Mouse (Mus musculus): Measurements from ENCODE around the gene Erp44. TPM values are rescaled to one million over a fixed set of nuclear protein-coding genes. Genes with fewer than 3 reads are reported as not detected.

Erp44 gene
- polyA plus RNA-seq (2015; fragmentation: Nextera tagmentation; extraction: Ambion mirVana), result 60.6 and 62.0 TPM in 2 replicates

GRCm38 (mm10) chr4:48279498-48280134 lies at the start of gene Erp44, which contains the start of gene Invs:
Erp44 (minus strand) TSS chr4:48279558.
Invs (plus strand) TSS chr4:48279760.
- H3K36me3 ChIP-seq, result no peaks in the 10 kb centered on the region
- peak within 1 kb of the TSS; percentile 72 for H3K4me2 ChIP-seq
- peak within 1 kb of the TSS; percentile 80 for H3K4me3 ChIP-seq
- peaks cover 19% of the 10 kb centered on the region for H3K4me1 ChIP-seq (replicated peaks)
- WGBS, result under 1% methylated on average over 41 of the region's 41 CpGs
- H3K27ac ChIP-seq (replicated peaks), result peak within 1 kb of the TSS; percentile 86
- no peaks in the 10 kb centered on the region for H3K27me3 ChIP-seq
- peak within 1 kb of the TSS; percentile 88 for H3K9ac ChIP-seq
- H3K9me3 ChIP-seq, result no peaks in the 10 kb centered on the region
- peak; percentile 100 for ATAC-seq (ENCODE audit: low FRiP score, low read depth)

- H3K4me2 ChIP-seq, result no peak overlapping the region
- no peaks in the 10 kb centered on the region for H3K27me3 ChIP-seq
- H3K4me3 ChIP-seq, result no peak overlapping the region
- ATAC-seq (ENCODE audit: low FRiP score, low read depth), result no peak
- no peaks in the 10 kb centered on the region for H3K36me3 ChIP-seq
- WGBS, result 68% methylated on average over 2 of the region's 2 CpGs
- H3K27ac ChIP-seq (replicated peaks), result no peak overlapping the region
- no peak overlapping the region for H3K9ac ChIP-seq
- no peaks in the 10 kb centered on the region for H3K9me3 ChIP-seq
- no peaks in the 10 kb centered on the region for H3K4me1 ChIP-seq (replicated peaks)
These were observed 48.7 kb upstream of the Erp44 start for GRCm38 (mm10) chr4:48328042-48328441.

GRCm38 (mm10) chr4:48327192-48327591 lies 47.8 kb upstream of the Erp44 start:
- no peaks in the 10 kb centered on the region for H3K36me3 ChIP-seq
- H3K4me1 ChIP-seq (replicated peaks), result no peaks in the 10 kb centered on the region
- no peak overlapping the region for H3K27ac ChIP-seq (replicated peaks)
- no peak overlapping the region for H3K4me3 ChIP-seq
- no peak overlapping the region for H3K4me2 ChIP-seq
- H3K27me3 ChIP-seq, result no peaks in the 10 kb centered on the region
- H3K9ac ChIP-seq, result no peak overlapping the region
- no peak for ATAC-seq (ENCODE audit: low FRiP score, low read depth)
- H3K9me3 ChIP-seq, result no peaks in the 10 kb centered on the region

DNA sequence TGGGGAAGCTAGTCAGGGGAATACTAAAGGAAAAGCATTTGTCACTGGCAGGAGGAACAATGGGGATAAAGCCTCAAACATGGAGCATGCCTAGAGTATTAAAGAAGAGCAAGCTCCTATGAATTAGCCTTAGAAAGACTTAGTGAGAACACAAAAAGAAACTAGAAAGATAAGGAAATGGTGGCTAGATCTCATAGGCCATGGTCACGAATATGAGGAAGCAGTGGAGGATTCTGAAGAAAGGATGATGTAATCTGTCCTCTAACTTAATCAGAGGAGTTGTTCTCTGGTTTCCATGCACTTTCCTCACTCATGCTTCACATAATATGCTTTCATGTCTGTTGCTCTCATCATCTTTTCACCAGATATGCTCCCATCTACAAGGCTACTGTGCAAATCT lies 42.7 kb upstream of the Erp44 start:
- no peak for ATAC-seq (ENCODE audit: low FRiP score, low read depth)
- Histone ChIP-seq H3K9me3 (no peaks in the 10 kb centered on the region), H3K27ac (replicated peaks) (no peak overlapping the region), H3K27me3 (no peaks in the 10 kb centered on the region), H3K9ac (no peak overlapping the region), H3K4me3 (no peak overlapping the region), H3K4me2 (no peak overlapping the region), H3K36me3 (no peaks in the 10 kb centered on the region), H3K4me1 (replicated peaks) (no peaks in the 10 kb centered on the region)
- 37% methylated on average over 1 of the region's 1 CpGs for WGBS

- Histone ChIP-seq H3K9ac (no peak overlapping the region), H3K27me3 (no peaks in the 10 kb centered on the region), H3K36me3 (no peaks in the 10 kb centered on the region), H3K4me2 (no peak overlapping the region), H3K4me1 (replicated peaks) (no peaks in the 10 kb centered on the region), H3K27ac (replicated peaks) (no peak overlapping the region), H3K4me3 (no peak overlapping the region), H3K9me3 (no peaks in the 10 kb centered on the region)
- no peak for ATAC-seq (ENCODE audit: low FRiP score, low read depth)
- 78% methylated on average over 1 of the region's 1 CpGs for WGBS
These were observed 41.9 kb upstream of the Erp44 start for GRCm38 (mm10) chr4:48321276-48321675.

DNA sequence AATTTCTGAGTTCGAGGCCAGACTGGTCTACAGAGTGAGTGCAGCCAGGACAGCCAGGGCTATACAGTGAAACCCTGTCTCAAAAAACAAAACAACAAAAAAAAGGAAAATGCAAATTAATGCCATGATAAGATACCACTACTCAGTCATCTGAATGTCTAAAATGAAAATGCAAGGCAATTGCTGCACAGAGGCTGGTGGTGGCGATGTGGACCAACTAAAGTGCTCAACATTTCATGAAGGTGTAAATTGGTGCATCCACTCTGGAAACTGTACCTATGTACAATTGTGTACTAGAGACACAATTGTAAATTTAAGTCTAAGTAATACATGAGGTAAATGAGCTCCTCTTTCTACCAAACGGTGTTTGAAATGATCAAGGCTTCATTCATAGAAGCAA lies 36.7 kb upstream of the Erp44 start:
- Histone ChIP-seq H3K4me2 (no peak overlapping the region), H3K4me3 (no peak overlapping the region), H3K4me1 (replicated peaks) (no peaks in the 10 kb centered on the region), H3K27ac (replicated peaks) (no peak overlapping the region), H3K36me3 (no peaks in the 10 kb centered on the region), H3K9ac (no peak overlapping the region), H3K9me3 (no peaks in the 10 kb centered on the region), H3K27me3 (no peaks in the 10 kb centered on the region)
- ATAC-seq (ENCODE audit: low FRiP score, low read depth), result no peak
- 95% methylated on average over 3 of the region's 3 CpGs for WGBS

DNA sequence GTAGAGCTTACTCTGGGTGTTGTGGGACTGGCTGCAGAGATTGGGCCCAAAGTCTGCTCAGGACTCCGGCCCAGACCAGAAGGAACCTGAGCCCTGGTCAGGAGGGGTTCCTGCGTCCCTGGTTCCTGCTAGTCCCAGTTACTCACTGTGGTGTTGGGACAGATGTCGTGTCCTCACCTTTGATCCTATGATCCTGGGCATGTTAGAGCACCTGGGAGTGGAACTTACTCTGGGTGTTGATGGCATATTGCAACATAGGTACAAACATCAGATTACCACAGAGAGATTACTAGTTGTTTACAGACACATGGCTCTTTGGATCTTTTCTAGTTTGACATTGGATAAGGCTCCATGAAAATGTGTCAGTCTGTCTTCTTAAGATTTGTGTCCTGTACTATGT lies 35.5 kb upstream of the Erp44 start:
- H3K27ac ChIP-seq (replicated peaks), result no peak overlapping the region
- no peak overlapping the region for H3K4me2 ChIP-seq
- no peak for ATAC-seq (ENCODE audit: low FRiP score, low read depth)
- H3K9me3 ChIP-seq, result no peaks in the 10 kb centered on the region
- 96% methylated on average over 3 of the region's 3 CpGs for WGBS
- no peaks in the 10 kb centered on the region for H3K4me1 ChIP-seq (replicated peaks)
- no peak overlapping the region for H3K4me3 ChIP-seq
- H3K27me3 ChIP-seq, result no peaks in the 10 kb centered on the region
- H3K9ac ChIP-seq, result no peak overlapping the region
- H3K36me3 ChIP-seq, result no peaks in the 10 kb centered on the region

GRCm38 (mm10) chr4:48287086-48287757 lies 7.9 kb upstream of the Erp44 start:
- 17% methylated on average over 5 of the region's 5 CpGs for WGBS
- H3K27ac ChIP-seq (replicated peaks), result 0 out of 2 replicates have a peak overlapping the region, but pooled peaks have one; percentile 32

DNA sequence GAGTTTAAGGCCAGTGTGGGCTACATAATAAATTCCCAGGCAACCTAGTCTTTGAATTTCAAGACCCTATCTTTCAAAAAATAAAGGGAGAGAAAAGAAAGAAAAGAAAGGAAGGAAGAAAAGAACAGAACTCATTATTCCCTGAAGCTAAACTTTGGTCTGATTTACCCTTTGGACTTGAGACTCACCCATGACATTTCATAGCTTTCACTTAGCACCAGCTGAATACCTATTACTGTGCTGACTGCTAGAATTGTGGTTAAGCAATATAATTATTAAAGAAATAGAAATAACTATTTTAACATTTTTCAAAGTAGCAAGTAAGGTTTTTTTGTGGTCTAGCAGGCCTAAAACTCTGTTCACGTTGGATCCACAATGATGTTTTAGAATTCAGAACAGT lies 1.8 kb upstream of the Erp44 start:
- Histone ChIP-seq H3K4me3 (no peak overlapping the region), H3K9ac (no peak overlapping the region), H3K27ac (replicated peaks) (no peak overlapping the region), H3K4me1 (replicated peaks) (peaks cover 19% of the 10 kb centered on the region), H3K27me3 (no peaks in the 10 kb centered on the region), H3K9me3 (no peaks in the 10 kb centered on the region), H3K36me3 (no peaks in the 10 kb centered on the region), H3K4me2 (no peak overlapping the region)
- ATAC-seq (ENCODE audit: low FRiP score, low read depth), result no peak
- 98% methylated on average over 1 of the region's 1 CpGs for WGBS

More at GRCm38 (mm10) chr4:48287086-48287757, 7.9 kb upstream of the Erp44 start:
- Histone ChIP-seq H3K36me3 (no peaks in the 10 kb centered on the region), H3K4me2 (no peak overlapping the region), H3K9ac (no peak overlapping the region), H3K9me3 (no peaks in the 10 kb centered on the region), H3K27me3 (no peaks in the 10 kb centered on the region), H3K4me3 (no peak overlapping the region), H3K4me1 (replicated peaks) (0 out of 2 replicates have a peak, but pooled peaks cover 3% of the 10 kb centered on the region)
- ATAC-seq (ENCODE audit: low FRiP score, low read depth), result peak; percentile 78; the same call in 1 of the 2 replicates

- 0 out of 2 replicates have a peak, but pooled peaks have one; percentile 0 for ATAC-seq (ENCODE audit: low FRiP score, low read depth)
- peaks cover 19% of the 10 kb centered on the region for H3K4me1 ChIP-seq (replicated peaks)
- no peaks in the 10 kb centered on the region for H3K9me3 ChIP-seq
- H3K9ac ChIP-seq, result peak overlapping the region; percentile 78
- peak overlapping the region; percentile 67 for H3K4me2 ChIP-seq
- under 1% methylated on average over 34 of the region's 34 CpGs for WGBS
- no peaks in the 10 kb centered on the region for H3K36me3 ChIP-seq
- H3K27me3 ChIP-seq, result no peaks in the 10 kb centered on the region
- H3K27ac ChIP-seq (replicated peaks), result peak overlapping the region; percentile 69
- peak overlapping the region; percentile 80 for H3K4me3 ChIP-seq
These were observed 431 bp downstream of the Erp44 start for GRCm38 (mm10) chr4:48278757-48279497.

- Histone ChIP-seq H3K4me3 (no peak overlapping the region), H3K27ac (replicated peaks) (no peak overlapping the region)
- WGBS, result 86% methylated on average over 3 of the region's 3 CpGs
These were observed 2.3 kb downstream of the Erp44 start for GRCm38 (mm10) chr4:48277011-48277410.

GRCm38 (mm10) chr4:48275736-48276135 lies 3.6 kb downstream of the Erp44 start:
- Histone ChIP-seq H3K4me1 (replicated peaks) (peaks cover 19% of the 10 kb centered on the region), H3K36me3 (no peaks in the 10 kb centered on the region), H3K27ac (replicated peaks) (no peak overlapping the region), H3K9me3 (no peaks in the 10 kb centered on the region), H3K27me3 (no peaks in the 10 kb centered on the region), H3K9ac (no peak overlapping the region), H3K4me2 (no peak overlapping the region), H3K4me3 (no peak overlapping the region)
- no peak for ATAC-seq (ENCODE audit: low FRiP score, low read depth)
- 81% methylated on average over 3 of the region's 3 CpGs for WGBS

More at GRCm38 (mm10) chr4:48277011-48277410, 2.3 kb downstream of the Erp44 start:
- Histone ChIP-seq H3K36me3 (no peaks in the 10 kb centered on the region), H3K27me3 (no peaks in the 10 kb centered on the region), H3K4me1 (replicated peaks) (peaks cover 19% of the 10 kb centered on the region), H3K9me3 (no peaks in the 10 kb centered on the region), H3K4me2 (no peak overlapping the region), H3K9ac (no peak overlapping the region)
- ATAC-seq (ENCODE audit: low FRiP score, low read depth), result no peak

All from hindbrain, embryonic 15.5 days (tissue).